Mouse (Mus musculus) layer of hippocampus, adult 18-20 months (tissue): ENCODE data around the gene Shank2. TPM values are rescaled to one million over a fixed set of nuclear protein-coding genes. Genes with fewer than 3 reads are reported as not detected.
A peak's percentile ranks its signal among the peaks of the same experiment; 100 is the strongest.

ENCODE experiments used
- DNase-seq, 2 experiments: peaks; one replicate each; pipeline ENCODE4 v3.0.0; 2022; ENCODE audit warnings: low spot score in 2 of 2
- total RNA-seq, 2 experiments: library from RNA; stranded (reverse); gene quantifications; 2 replicates each; pipeline ENCODE4 v1.2.3; 2021

The Shank2 gene
- total RNA-seq, 2 experiments from 2014 or later: 119 to 122 TPM

DNA sequence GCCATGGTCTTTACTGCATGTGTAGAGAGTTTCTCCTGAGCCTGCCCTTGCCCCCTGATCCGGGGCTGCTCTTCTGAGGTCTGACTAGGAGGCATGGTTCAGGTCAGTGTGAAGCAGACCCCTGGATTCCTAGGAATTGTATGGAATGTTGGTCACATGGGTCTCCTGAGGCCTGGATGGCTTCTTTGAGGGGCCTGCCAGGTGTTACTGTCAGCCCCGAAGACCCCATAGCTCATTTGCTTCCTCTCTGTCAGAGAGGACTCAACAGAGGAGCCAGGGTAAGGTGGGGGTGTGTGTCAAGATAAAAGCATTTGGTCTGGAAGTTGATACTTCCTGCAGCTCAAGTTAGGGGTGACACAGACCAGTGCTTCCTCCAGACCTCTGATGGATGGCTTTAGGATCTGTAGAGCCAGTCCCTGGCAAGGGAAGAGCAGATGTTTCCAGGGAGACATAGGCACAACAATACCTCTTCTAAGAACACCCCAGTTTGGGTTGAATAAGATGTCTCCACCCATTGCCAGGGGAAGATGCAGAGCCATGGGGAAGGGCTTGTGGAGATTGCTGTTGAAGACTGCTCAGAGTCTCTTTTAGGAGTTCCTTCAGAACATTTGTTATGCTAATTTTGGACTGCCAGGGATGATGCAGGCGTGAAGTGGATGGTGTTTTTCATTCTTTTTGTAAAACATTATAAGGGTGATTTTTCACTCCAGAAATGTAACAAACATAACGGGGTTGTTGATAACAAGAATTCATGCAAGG, 100.7 kb downstream of the Shank2 start:
- DNase-seq: no peak

DNA sequence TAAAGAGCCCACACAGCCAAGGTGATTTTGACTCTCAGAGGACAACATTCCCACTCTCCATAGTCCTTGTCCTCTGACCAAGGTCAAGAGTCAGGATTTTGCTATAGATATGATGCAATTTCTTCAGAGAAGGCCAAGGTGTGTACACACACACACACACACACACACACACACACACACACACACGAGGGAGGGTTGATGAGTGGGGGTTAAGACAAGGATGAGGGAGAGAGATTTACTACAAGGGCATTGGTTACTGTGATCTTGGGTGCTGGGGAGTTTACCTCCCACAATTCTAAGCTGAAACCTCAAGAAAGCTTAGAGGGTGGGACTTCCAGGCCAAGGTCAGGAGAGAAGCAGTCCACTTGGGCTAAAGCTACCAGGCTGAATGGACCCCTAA, 104.2 kb downstream of the Shank2 start:
- no peak for DNase-seq

DNA sequence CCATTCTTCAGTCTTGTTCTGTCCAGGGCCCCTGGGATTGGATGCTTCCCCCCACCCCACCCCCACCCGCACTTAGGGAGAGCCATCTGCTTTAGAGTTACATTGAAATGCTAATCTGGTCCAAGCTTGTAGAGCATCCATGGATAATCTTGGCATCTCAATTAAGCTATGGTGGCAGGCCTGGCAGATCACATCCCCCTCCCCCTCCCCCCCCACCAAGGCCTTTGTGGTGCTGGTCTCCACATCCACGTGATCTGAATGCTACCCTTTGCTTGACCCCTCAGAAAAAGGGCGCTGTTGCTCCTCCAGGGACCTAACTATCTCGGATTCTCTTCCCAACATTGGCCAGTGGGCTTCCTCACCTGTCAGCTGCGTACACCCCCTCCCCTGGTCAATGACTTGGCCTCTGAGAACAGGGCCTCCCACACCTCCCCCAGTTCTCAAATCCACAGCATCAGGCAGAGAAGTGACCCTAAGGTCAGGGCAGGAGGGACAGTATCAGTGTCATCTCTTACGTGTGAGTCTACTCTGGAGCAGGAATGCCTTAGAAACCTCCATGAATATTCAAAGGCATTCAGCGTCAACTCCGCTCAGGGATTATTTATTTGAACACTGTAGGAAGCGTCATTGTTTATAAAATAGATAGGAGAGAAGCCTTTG, 104.8 kb downstream of the Shank2 start:
- no peak for DNase-seq

DNA sequence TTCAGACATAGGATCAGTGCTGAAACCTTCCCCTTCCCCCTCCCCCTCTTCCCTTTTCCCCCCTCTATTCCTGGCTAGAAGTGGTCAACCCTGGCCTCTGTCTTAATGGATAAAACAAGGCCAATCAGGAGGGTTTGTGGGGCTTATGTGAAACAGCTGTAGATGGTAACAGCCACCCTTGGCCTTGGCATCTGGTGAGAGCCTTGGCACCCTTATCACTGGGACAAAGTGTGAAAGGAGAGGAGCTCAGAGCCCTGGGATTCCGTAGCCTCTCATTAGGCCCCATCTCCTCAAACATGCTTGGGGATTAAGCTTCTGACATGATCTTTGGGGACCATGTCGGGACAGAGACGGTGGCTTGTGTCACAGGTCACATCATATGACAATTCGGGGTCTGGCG, 106.4 kb downstream of the Shank2 start:
- no peak for DNase-seq

DNA sequence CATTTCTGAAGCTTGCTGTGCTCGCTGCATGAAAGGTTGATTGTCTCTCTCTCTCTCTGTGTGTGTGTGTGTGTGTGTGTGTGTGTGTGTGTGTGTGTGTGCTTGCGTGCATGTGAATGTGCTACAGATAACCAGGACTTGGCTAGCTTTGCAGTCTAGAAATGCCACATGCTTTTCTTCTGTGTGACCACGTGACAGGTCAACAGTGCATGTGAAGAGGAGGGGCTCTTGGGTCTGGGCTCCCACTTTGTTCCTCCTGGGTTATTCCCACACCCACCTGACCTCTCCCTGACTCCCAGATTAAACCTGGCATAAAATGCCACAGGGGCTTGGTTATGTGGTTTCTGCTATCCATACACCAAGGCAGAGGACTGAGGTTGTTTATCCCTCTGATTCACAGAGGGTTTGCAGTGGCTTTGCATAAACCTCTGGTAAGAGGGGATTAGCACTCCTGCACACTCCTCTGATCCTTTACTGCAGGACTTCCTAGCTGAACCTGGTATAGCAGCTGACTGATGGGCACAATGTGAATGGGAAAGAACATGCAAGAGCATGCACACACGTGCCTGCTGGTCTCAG, 109.4 kb downstream of the Shank2 start:
- DNase-seq: no peak

DNA sequence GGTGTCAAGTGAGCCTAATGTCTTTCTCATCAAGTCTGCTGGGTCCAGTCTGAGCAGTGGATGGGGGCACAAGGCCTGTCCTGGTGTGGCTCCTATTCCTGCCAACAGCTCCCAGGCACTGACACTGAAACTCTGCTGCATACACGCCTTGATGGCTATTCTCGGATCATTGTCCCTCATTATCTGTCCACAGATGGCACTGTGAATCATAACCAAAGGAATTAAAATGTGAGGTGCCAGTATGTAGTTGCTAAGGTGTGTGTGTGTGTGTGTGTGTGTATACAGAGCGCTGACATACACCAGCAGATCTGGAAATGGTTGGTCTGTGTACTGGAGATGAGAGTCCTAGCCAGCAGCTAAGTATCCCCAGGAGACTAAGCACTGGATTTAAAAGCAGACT, 110.3 kb downstream of the Shank2 start:
- DNase-seq: no peak

DNA sequence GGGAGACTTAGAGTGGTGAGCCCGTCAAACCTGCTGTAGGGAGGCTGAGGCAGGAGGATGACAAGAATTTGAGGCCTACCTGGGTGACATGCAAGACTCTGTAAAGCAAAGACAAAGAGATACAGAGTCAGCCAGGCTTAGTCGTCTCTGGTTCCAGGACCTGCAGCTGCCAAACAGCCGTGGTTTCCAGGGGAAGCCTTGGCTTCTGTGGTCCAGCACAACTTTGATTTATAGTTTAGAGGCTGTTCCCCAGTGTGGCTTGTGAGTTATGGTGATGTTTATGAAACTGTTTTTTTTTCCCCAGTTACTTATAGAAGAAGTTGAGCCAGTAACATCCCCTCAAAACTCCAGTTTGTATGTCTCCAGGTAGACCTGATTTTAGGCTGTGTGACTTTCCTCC, 112.5 kb downstream of the Shank2 start:
- no peak for DNase-seq

DNA sequence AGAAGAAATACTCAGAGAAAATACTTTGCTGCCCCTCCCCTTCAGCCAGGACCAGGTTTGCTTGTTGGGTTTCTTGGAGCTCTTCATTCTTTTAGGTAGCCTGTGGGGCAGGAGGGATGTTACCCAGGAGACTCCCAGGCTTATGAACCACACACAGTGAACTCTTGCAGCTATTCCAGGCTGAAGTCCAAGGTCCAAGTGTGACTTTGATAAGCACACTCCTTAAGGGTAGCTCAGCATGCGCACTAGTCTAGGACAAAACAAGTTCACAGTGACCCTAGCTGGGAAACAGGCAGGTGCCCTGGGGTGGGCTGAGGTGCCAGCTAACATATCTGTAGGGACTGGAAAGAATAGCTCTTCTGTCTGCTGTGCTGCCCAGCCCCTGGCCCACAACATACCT, 117.8 kb downstream of the Shank2 start:
- no peak for DNase-seq

DNA sequence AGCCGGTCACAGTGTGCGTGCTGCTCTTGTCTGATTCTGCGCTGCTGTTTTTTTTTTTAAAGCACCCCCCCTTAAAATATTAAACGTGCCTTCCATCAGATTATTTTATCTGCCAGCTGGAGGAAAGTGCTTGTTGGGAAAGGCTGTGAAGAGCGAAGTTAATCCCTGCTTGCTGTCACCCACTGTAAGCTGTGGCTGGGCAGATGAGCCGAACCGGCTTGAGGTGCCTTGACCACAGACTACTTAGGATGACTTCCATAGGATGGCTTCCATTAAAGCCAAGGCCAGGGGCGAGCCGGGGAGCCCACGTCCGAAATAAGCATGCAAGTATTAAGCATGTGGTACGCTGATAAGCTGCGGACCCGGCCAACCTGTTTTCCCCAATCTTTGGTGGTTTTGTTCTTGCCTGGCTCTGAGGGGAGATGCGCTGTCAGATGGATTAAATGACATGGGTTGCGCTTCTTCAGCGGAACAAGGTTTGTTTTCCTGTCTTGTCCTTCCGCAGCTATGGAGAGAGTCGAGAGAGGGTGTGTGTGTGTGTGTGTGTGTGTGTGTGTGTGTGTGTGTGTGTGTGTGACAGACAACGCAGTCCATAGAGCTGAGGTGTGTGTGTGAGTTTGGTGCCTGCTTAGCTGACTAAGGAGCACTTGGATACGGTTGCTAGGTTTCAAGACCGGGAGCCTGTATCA, 131.1 kb downstream of the Shank2 start:
- peak; percentile 25 to 73 for DNase-seq

DNA sequence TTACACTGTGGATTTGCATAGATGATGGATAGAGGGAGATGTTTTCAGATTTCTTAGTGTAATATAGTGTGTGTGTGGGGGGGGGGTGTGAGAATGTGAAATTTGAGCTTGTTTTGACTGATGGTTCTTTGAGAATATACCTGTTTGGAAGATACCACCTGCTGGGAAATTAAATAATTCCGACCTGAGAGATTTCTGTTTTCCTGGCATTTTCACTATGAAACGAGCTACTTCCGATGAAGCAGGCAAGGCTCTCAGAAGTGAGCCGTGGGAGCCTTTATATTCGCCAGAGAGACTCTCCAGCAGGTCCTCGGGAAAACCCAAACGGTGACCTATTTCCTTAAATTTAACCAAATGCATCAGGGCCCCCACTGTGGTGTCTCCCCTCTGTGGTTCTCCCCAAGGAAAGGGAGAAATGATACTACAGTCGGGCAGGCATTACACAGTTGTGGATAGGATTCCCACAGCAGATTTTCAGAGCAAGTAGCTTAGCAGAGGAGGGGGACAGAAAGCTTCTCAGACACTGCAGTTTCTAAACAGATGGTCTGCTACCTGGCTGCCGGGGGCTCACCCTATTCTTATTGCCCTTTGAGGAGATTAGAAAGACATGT, 131.8 kb downstream of the Shank2 start:
- peak in 1 of 2 experiments; percentile 42 for DNase-seq

DNA sequence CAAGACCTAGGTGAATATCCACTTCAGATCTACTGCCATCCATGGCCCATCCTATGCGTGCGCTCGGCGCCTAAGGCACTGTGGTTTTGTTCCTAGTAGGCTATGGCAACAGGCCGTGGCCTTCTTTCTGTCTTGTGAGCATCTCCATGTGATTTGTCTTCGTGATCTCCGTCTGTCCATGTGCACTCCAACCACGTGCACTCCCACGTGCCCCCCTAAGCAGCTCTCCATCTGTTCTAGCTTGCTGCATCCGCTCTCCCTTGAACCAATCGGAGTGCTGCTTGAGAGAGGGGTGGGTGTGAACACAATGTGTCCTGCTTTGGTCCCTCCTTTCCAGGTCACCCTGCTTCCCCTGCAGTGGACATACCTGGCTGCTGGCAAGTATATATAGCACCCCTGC, 133.0 kb downstream of the Shank2 start:
- peak in 1 of 2 experiments; percentile 36 for DNase-seq

DNA sequence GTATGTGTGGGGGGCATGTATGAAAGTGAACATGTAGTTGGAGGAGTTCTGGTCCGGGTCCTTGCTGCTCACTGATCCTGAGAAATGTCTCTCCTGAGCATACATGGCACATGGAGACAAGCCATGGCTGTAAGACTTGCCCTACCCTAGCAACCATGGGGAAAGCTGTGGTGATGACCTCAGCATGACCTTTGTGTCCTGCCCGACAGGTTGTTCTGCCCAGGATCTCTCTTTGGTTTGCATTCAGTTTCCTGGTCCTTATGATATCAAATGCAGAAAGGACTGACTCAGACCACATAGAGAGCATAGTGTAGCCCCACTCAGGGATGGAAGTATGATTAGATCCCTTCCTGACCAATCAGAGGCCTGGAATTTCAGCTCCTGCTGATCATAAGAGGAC, 136.1 kb downstream of the Shank2 start:
- DNase-seq: no peak

DNA sequence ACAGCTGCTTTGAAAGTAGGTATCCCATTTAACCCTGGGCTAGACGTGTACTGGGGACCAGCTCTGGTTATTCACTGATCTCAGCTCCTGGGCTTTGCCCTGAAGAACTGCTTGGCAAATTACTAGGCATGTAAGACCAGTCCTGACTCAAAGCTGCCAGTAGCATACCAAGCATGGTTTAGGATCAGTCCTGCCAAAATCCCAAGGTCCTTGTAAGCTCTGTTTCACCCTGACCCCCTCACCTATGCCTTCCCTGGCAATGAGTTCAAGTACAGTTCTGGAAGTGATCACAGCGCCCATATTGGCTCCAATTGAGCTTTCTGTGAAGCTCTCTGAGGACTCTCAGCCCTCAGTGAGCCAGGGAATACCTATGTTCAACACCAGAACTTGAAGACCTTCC, 136.7 kb downstream of the Shank2 start:
- DNase-seq: no peak

DNA sequence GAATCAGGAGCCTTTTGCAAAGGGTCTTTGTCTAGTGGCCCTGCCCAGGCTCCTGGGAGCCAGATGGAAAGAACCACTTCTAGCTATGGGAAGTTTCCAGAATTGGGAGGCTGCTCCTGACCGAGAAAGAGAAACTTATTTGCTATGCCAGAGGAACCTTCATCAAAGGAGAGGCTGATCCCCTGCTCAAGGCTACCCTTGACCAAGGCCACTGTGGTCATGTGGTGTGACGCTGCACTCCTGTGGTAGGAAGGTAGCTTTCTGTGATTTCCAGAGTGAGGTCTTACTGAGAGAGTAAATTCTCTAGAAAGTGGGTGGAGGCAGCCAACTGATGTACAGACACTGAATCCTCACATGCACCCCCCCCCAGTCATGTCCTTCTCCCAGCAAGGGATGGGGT, 138.0 kb downstream of the Shank2 start:
- DNase-seq: no peak

DNA sequence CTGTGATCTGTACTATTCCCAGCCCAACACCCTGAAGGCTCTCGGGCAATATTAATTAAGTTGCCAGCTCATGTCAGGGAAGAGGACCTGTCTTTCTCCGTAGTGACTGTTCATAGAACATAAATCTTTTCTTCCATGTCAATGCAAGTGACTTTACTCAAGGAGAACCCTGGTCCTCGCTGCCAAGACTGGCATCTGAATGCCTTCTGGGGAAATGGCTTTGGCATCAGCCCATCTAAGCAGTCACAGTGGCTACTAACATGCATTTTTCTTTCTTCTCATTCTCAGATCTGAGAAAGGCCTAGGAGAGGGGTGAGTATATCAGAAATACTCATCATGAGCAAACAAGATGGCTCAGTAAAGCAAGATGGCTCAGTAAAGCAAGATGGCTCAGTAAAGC, 138.7 kb downstream of the Shank2 start:
- no peak for DNase-seq

DNA sequence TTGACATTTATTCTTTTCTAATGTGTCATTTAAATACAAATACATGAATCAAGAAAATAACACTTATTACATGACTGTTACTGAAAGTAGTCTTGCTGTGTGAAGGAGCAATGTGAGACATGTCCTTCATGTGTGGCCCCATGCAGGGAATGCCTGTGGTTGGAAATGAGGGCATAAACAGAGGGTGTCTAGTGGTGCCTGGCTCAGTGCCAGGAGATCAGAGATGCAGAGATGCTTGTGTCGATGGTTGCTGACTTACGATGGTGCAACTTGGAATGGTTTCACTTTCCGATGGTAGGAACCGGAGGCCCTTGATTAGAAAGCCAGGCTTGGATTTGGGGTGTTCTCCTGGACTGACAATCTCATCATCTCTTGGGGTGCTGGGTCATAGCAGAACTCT, 140.3 kb downstream of the Shank2 start:
- DNase-seq: no peak

DNA sequence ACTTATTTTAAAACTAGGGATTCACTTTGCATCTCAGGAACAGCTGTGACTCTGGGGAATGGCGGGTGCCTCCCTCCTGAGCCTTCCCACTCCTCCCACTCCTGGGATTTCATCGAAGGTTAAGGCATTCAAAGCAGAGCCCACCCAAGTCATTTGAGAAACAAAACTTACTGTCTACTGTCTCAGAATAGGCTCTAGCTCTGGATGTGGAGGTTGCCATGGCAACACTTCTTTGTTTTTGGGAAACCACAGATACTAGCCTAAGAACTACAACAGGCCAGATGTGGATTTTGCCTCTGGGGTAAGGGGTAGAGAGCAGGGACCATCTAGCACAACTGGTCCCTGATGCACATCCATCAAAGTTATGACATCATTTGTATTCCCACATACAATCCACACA, 142.2 kb downstream of the Shank2 start:
- DNase-seq: no peak

DNA sequence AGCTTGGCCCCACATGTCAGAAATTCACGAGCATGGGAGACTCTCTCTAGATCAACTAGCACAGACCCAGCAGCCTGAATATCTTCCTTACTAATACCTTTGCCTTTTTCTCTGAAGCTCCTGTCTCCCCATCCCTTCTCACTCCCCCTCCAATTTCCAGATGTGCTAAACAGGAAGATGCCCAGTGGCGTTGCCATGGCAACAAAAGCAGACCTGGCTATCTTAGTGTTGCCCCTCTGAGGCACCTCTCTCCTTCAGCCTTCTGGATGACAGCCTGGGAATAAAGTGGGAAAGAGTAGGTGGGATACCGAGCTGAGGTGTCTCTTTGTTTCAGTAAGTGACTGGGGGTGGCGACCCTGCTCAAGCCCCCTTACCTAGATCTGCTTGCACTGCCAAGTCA, 146.4 kb downstream of the Shank2 start:
- no peak for DNase-seq

DNA sequence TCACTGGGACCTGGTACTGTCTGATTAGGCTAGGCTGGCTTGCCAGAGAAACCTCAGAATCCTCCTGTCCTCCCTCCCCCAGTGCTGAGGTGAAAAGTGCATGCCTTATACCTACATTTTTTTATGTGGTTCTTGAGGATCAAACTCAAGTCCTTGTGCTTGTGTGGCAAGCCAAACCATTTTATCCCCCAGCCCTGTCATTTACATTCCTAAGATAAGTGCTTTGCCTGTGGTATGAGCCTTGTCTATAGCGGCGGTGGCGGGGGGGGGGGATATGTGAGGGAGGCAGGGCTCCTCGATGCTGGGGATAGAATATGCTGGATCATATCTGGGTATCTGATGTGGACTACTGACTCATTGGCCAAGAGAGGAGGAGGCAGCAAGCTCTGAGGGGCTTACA, 151.4 kb downstream of the Shank2 start:
- DNase-seq: no peak

DNA sequence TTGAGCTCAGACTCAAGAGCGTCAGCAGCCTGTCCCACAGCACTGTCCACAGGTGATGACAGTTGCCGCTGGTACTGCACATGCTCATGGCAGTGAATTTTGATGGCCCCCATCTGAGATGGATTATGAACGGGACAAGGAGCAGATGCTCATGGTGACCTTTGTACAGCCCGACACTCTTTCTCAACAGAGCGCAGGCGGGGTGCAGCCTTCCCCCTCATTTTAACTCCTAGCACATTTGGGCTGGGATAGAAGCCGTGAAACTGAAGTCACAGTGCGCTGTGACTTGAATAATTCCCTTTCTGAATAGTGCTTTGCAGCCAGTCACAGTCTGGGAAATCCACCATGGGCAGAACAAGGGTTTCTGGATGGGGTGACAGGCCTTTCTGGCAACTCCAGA, 152.0 kb downstream of the Shank2 start:
- DNase-seq: no peak

DNA sequence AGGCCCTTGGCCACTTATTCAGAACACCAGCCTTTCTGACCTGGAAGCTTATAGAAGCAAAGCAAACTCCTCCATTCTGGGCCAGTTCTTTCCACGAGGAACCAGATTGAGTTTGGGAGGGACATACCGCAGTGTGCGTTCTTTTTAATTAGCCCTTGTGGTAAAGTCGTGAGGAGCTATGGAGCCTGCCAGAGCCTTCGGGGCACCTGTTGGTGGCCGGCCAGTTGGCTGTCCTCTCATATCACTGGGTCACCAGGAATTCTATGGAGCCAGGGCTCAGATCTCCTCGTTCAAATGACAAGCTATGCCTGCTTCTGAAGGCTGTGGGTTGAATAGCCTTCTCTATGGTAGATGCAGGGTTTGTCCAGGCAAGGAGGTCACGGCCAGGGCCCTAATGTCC, 156.2 kb downstream of the Shank2 start:
- DNase-seq: no peak

DNA sequence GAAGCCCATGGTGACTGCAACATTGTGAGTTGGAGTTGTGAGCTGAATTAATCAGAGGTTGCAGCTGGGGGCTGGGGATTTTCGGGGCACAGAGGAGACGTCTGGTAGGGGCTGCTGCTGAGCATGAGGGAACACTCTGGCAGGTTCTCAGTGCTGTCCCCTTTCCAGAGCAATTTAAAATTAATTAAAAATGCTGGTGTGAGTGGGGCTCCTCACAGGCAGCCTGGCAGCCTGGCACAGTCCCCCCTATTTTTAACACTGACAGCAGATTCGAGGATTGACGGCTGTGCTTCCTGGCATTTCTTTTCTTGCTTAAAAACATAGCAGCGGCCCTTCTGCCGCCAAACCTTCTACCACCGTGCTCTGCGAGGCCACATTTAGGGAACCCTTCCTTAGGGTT, 157.8 kb downstream of the Shank2 start:
- DNase-seq: peak in 1 of 2 experiments; percentile 67
